Mouse (Mus musculus): Measurements from ENCODE around the gene Cxcl17.

Cxcl17 gene

DNA sequence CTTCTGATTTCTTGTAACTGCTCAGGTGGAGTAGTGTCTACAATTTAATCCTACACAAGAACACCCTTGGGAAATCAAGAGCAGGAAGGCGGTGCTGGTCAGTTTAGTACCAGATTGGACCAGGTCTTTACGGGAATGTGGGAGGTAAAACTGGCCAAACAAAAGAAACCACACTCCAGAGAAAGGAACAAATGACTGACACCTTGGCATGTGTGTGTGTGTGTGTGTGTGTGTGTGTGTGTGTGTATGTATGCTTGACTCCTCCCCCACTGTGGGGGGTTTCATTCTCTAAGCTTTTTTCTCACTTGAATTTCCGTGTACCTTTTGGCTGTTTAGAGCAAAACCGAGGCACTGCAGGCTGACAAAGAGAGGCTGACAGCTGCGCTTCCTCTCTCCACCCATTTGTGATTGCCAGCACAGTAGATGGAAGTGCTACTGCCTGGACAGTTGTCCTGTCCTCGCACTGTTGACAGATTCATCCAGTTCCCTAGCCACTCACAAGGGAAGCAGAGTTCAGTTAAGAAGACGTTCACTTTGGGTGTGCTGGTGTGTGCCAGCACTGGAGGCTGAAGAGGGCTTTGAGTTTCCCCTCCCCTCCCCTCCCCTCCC lies at the start of gene Cxcl17:
Cxcl17 (minus strand) TSS at position 54 of the 609 bp plus-strand sequence.
- no peak for DNase-seq (ENCODE audit: low spot score in 2 of 2)

DNA sequence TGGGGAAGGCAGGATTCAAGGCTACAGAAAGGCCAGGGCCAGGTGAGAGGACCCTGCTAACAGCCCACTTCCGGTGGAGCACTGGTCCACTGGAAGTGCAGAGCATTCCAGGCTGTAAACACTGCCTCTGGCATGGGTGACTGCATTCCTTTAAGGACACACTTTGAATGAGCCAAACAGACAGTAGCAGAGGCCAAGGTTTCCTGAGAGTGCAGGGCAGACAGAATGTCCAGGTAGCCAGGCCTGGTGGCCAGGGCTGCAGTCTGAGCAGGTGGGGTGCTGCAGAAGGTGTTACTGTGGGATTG lies 49.3 kb upstream of the Cxcl17 start:
- DNase-seq (ENCODE audit: low spot score in 2 of 2), result peak in 1 of 2 experiments; percentile 2

DNA sequence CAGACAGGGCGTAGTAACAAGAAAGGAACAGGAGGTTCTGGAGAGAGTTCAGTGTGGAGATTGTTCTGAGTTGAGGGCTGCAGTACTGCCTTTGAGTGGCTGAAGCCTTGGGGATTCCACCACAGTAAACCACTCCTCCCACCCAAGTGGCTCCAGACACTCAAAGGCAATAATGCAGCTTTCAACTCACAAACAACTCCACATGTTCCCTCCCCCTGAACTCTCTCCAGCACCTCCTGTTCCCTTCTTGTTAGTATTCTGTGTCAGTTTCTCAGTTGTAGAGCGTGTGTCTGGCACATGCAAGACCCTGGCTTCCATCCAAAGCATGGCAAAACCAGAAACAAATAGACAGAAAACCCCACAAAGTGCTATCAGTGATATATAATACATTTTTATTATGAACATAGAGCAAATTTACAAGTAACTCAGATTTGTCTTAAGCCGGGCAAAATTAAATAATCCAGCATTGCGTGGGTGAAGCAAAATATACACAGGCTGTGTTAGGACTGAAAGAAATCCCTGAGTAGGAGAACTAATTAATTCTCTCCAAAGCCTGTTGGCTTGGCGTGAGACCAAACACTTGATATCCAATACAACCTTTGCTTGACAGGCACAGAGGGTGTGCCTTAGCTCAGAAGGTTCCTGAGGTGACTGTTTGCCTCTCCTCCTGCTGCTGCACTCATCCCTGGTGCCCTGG lies 48.8 kb upstream of the Cxcl17 start:
- peak in 1 of 2 experiments; percentile 12 for DNase-seq (ENCODE audit: low spot score in 2 of 2)

DNA sequence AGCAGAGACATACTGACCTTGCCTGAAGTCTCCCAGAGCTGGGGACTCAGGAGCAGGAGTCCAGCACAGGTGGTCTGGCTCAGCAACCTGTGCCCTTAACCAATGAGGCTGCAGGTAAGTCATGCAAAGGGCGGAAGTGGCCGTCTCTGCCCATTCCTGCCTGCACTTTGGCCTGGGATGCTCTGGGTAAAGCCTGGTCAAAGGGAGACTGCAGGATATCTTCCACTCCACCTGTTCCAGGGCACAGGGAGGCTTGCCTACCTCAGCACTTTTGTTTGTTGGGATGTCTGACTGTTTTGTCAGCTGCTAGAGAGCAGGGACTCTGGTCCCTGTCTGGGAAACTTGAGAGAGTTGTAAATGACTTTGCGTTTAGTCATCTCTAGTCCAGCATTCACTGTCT lies 39.4 kb upstream of the Cxcl17 start:
- DNase-seq (ENCODE audit: low spot score in 2 of 2), result peak in 1 of 2 experiments; percentile 9

DNA sequence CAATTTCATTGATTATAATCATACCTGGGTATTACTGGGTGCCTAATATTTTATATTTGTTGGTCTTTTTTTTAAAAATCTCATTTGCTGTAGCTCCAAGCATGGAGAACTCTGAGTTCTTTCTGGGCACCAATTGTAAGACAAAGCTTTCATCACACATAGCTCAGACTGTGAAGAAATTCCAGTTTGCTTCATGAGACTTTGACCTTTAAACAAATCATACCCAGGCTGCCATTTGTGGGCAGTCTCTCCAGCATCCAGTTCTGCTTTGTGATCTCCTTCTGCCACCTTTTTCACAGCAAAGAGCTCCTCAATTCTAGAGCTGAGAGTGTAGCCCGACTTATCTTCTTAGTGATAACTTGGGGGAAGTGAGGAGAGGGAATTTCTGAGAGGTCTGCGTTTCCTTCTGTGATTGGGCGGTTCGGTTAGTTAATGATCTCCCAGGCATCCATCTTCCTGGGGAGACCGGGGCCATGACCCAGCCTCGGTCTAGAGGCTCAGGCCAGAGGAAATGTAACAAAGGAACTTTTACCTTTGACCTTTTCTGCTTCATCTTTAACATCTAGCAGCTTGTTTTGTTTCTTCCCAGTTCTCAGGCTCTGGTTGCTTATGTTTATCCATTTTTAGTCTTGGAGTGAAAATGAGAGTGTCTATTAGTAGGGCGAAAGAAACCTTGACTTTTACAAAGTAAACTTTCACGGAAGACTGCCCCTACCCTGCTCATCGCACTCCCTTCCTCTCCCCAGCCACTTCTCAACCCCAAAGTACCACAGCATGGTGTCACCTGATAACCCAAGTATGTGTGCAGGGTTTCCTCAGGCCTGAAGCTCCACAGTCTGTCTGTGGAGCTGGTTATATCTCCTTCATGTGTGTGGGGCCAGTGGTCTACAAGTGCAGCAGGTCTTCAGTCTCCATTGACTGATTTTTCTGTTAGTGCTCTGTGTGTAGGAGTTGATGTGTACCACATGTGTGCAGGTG lies 37.5 kb upstream of the Cxcl17 start:
- DNase-seq (ENCODE audit: low spot score in 2 of 2), result peak in 1 of 2 experiments; percentile 28

DNA sequence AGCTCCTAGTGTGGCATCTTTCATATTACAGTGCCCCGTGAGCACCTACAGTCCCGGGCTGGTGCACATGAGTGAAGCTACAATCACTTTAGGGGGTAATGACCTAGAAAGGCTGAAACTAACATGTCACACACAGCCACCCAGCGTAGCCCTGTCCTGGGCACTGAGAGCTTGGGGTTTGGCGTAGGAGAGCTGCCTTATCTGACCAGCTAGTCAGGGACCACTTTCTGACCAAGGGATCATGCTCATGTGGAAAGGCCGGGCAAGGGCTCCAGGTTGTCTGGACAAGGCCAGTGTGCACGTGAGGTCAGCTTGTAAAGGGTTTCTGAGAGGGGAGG lies 28.1 kb upstream of the Cxcl17 start:
- no peak for DNase-seq (ENCODE audit: low spot score in 2 of 2)

DNA sequence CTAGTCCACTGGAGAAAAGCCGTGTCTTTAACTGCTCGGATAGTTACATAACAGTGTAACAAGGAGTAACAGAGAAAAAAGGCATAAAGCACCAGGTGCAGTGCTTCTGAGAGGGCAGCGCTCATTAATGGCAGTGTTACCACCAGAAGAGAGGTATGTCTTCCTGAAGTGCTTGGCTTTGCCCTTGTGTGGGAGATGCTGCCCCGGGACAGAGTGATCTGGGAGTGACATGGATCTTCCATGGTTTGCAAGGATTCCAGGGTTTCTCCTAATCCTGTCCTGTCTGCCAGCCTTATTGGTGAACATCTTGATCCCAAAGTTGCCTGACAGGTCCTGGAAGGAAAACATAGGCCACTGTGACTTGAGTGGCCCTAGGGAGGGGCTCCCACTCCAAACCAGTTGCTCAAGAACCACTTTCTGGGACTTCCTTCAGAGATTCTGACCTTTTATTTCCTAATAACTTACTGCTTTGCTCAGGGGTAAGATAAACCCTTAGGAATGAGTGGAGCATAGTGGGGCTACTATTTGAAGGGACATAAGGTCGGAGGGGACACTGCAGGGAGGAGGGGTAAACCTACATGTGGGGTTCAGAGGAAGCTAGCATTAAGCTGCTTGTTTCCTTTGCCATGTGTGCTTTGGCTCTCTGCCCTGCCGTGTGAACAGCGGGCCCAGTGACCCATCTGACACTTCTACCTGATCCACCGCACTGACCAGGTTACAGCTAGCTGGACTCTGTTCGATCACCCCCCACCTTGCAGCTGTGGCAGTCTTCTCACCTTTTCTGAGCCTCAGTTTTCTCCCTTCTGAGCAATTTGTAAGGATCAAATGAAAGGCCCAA lies 27.5 kb upstream of the Cxcl17 start:
- DNase-seq (ENCODE audit: low spot score in 2 of 2), result no peak

DNA sequence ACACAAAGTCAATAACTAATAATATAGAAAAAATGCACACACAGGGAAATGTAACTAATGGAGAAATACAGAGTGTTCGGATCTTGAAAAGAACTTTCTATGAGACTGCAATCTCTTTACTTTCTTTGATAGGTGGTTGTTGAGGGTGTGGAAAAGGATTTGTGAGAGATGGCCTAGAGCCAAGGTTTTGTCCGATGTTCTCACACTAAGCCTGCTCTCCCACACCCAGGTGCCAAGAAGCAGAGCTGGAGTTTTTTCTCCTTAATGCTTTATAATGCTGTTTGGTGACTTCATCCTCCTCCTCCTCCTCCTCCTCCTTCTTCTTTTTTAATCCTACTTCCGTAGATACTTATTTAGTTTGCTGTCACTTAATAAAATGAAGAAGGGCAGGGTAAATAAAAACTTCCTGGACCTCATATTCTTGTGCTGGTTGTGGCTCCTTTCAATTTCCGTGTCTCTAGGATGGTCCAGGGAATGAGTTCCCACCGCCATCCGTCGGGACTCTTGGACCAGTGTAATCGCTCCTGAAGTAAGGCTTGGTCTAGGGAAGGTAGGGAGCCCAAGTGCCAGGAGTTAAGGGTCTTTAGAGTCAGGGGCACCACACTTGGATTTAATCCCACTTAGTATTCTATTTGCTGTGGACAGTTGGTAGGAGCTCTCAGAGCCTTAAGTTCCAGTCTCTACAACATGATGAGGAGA lies 26.6 kb upstream of the Cxcl17 start:
- no peak for DNase-seq (ENCODE audit: low spot score in 2 of 2)

DNA sequence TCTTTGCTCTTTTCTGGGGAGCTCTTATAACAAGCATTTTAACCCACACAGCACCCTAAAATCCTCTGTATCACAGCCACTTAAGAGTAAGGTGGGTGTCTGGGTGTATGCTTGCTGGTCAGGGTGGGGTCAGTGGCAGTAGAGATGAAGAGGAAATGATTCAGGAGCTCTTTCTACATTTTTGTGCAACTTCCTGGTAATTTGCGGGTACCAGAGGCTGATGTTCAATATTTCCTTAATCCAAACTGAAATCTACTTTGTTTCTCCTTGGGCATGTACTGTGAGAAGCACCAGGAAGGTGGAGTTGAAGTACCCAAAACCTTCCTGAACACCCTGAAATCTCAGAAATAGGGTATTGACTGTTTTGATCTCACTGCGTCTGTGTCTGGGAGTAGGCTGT lies 24.0 kb upstream of the Cxcl17 start:
- no peak for DNase-seq (ENCODE audit: low spot score in 2 of 2)

DNA sequence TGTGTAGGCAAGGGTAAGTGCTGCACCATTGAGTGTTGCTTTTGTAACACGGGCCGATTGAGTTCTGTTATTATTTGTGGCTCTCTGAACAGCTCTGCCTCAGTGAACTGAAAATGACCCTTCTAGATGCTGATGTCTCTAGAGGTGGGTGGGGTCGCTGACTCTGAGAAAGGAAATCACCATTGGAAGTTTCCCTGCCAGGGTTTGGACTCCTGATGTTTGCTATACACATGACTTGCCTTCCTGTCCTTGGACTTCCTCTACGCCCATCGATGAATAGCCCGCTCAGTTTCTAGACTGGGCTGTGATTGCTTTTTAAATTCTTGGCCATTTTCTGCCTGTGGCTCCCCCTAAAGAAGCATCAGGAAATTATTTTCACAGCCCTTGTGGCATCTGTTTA lies 23.5 kb upstream of the Cxcl17 start:
- no peak for DNase-seq (ENCODE audit: low spot score in 2 of 2)

DNA sequence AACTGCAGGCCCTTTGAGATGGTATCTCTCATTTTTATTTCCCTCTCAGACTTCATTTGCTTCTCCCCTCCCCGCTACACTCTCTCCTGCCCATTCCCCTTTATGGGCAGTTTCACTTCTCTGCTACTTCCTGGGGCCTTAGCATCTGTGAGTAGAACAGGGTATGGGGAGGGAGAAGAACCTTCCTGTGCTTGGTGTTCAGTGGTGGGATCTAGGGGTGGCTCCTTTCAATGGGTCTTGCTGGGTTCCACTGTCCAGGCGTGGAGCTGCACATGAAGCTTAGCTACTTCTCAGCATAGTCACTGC lies 22.8 kb upstream of the Cxcl17 start:
- no peak for DNase-seq (ENCODE audit: low spot score in 2 of 2)

DNA sequence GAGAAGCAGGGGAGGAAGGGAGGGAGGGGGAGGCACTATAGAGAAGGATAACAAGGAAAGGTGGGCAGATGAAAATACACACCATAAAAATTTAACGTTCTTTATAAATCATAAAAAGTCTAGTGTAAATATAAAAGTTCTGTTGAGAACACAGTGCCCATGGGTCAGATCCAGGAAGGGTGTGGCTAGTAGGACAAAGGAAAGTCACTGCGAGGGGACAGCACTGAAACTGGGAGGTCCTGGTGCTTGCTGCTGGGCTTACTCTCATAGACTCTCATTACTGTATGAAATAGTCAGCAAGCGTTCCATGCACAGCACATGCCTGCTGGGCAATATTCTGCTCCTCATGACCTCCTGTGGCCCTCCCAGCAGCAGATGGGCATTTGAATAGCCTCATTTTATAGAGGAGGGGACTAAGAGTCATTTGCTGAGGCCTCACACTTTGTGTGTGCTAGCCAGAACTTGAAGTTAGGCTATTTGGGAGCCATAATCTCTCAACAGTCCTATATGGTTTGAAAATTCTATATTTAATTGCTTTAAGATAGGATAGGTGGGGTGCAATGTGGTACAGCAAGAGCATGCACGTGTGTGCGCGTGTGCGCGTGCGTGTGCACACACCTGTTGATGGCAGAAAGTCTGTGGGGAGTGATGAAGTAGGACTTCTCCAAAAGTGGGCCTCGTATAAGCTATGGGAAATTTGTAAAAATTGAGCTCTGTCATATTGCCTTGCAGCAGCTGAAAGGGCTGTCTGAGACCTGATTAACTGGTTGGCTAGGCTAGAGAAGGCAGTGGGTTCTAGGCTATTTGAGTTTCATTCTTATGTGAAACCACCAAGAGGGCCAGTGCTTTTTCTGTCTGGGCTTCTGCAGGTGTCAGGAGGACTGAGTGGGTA lies 22.2 kb upstream of the Cxcl17 start:
- DNase-seq (ENCODE audit: low spot score in 2 of 2), result no peak

DNA sequence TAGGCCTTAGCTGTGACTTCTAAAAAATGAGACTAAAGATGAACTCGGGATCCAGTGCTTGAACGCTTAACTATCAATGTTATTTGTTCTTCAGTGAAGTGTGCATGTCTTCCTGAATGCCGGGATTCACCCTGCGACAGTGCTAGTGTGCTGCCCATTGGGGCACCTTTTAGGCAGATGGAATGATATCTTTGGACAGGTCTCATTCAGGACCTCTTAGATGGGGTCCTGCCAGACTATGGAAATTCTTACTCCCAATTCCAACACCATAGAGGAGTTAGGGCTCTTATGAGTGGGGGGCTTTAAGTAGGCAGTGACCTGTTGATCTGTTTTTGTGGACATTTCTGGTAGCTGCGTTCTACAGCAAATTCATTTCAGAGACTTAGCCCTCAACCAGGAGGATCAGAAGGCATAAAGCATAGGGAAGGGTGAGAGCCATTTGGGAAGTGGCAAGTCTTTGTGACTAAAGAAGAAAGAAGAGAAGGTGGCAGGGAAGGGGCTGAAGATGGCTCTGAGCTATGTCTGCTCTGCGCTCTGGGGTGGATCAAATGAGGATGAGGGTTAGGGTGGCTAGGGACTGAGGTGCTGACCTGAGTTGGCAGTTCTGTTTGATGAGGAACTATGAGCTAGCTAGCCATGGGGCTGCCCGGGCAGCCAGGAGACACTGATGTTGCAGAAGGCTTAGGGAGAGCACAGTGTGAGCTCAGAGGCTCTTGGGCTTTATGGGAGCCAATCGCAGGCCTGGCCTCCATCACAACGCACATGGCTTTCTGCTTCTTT lies 21.3 kb upstream of the Cxcl17 start:
- DNase-seq (ENCODE audit: low spot score in 2 of 2), result no peak

DNA sequence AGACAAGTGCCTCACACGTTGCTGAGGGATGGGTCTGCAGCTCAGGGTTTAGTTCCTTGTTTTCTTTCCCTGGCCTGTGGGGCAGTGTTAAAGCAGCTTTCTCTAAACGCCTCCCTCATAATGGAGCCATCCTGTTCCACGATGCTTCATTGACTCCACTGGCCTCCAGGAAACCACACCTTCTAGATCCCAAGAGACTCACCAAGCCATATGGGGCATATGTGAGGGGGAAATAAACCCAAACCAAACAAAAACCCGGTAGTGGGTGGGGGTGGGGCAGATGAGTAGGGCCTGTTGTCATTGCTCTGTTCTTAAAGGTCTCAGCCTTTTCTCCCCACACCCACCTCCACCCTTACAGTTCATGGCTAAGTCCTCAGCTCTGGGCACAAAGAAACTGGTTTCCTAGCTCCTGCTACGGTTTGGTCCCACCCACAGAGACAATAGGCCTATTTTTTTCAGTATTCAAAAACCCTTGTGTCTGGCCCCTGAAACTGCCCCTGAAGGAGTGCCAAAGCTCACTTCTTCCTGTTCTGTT lies 20.4 kb upstream of the Cxcl17 start:
- DNase-seq (ENCODE audit: low spot score in 2 of 2), result no peak

DNA sequence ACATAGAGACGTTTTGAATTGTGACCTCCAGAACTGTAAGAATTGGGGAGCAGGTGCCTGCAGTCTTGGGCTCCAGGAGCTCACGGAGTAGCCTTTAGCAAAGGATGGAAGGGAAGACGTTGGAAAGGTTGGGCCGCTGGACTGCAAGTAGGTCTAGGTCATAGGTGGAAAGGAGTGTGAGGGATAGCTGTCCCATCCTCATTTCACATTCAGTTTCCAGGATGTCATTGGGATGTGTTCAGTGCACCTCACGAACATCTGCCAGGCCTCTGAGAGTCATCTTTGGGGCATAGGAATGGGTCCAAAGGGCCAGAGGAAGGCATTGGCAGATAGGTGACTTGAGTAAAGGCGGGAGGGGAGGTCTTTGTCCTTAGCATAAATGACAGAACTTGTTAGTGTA lies 19.7 kb upstream of the Cxcl17 start:
- DNase-seq (ENCODE audit: low spot score in 2 of 2), result peak in 1 of 2 experiments; percentile 8

DNA sequence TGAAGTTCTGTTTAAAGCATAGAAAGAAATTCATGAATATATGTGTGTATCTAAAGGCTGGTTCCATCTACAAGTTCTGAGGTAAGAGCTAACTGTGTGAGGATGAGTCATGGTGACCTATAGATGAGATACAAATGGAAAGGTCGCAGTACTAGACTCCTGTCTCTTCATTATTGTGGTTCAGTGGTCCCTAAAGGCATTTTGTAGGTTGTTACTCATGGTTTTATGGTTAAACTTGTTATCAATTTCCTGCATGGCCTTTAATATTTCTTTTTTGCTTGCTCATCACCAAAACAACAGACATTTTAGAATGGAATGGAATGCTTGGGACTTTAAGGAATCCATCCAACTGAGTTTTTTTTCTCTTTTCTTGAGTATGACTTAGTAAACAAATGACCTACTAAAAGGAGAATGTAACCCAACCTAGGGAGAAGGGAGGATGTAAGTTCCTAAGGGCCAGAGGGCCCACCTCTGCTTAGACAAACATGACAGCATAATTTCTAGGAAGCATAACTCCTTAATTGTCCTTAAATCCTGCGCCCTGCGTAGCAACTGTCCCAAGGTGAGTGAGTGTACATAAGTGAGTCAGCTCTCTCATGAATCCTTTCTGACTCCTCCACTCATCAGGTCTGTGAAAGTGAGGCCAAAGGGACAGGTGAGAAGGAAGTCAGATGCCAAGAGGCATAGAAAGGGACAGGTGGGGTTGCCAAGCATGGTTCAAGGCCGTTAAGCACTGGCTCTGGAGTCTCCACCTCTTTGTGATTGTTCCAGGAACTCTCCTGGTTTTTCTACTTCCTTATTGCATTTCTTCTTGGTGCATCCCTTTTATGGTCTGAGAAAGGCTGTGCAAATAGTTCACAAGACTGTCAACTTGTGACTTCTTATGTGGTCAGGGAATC lies 17.4 kb upstream of the Cxcl17 start:
- DNase-seq (ENCODE audit: low spot score in 2 of 2), result no peak

DNA sequence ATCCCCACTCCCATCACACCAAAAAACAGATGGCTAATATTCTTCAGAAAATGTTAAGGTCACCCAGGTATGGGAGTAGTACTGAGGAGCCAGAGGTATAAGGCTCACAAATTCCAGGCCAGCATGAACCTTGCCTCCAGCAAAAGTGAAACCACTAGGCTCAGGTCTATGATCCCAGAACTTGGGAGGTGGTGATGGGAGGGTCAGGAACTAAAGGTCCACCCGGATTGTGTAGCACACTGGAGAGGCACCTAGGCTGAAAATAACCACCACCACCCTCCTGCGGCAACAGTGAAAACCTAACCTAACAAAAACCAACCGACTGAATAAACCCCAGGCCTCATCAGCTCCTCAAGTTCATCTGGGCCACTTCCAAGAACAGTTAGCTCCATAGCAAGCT lies 15.6 kb upstream of the Cxcl17 start:
- DNase-seq (ENCODE audit: low spot score in 2 of 2), result no peak

DNA sequence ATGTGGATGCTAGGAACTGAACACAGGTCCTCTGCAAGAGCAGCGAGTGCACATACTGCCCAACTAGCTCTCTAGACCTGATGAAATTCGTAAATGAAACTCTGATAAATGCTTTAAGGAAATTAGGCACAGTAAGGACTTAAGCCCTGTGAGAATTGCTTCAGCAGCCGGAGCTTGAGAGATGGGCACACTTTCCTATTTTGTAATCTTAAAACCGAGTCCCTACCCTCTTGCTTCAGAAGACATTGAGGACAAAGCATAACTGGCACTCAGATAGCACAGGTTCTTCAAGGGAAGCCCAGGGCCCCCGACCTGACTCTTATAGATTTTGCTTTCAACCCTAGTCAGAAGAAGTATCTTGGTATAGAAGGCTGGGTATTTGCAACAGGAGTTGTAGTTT lies 14.5 kb upstream of the Cxcl17 start:
- DNase-seq (ENCODE audit: low spot score in 2 of 2), result no peak

Data from urinary bladder, postnatal 4 days (tissue).